Mouse (Mus musculus) C2C12 (cell line): ENCODE results near the gene Naaa.

ENCODE experiments used
- CTCF ChIP-seq: IDR thresholded peaks from one replicate; pipeline ENCODE4 v1.5.1; 2011; ENCODE audit not compliant: control insufficient read depth, insufficient read depth, insufficient read length
- USF1 ChIP-seq: IDR thresholded peaks from one replicate; pipeline ENCODE4 v1.6.1; 2011; ENCODE audit warnings: low read depth, mild to moderate bottlenecking, control low read depth, moderate library complexity

GRCm38 (mm10) chr5:92254476-92254875, 23.5 kb downstream of the Naaa start:
- TF ChIP-seq USF1: no peak
- TF ChIP-seq CTCF: no peak
